Mouse (Mus musculus) limb, embryonic 11.5 days (tissue): ENCODE measurements around the gene Hexdc. TPM values are rescaled to one million over a fixed set of nuclear protein-coding genes. Genes with fewer than 3 reads are reported as not detected.

Experiments
- ATAC-seq: fragments of 200-750 bp; cut with Nextera tagmentation; 2 replicates; pipeline ENCODE4 v1.8.0; 2017; ENCODE audit warnings: low read depth; ENCODE audit not compliant: insufficient number of reproducible peaks, low FRiP score, low TSS enrichment
- DNase-seq: peaks from one replicate; pipeline ENCODE4 v3.0.0-alpha.2; 2015; ENCODE audit warnings: low spot score
- H3K27ac ChIP-seq: fragments of 300-500 bp; sonication (generic); replicated peaks from 2 replicates; pipeline ENCODE4 v1.5.1; 2014; ENCODE audit warnings: low read depth, mild to moderate bottlenecking, low read length
- H3K27me3 ChIP-seq: fragments of 300-500 bp; sonication (generic); 2 replicates; pipeline ENCODE4 v1.6.1; 2014; ENCODE audit warnings: mild to moderate bottlenecking, low read length, mixed read lengths; ENCODE audit not compliant: control insufficient read depth, insufficient read depth
- H3K36me3 ChIP-seq: fragments of 300-500 bp; sonication (generic); 2 replicates; pipeline ENCODE4 v1.6.1; 2014; ENCODE audit warnings: mild to moderate bottlenecking, low read length, moderate library complexity, mixed read lengths; ENCODE audit not compliant: control insufficient read depth, insufficient read depth
- H3K4me1 ChIP-seq: fragments of 300-500 bp; sonication (generic); 2 replicates; pipeline ENCODE4 v1.6.1; 2014; ENCODE audit warnings: low read length, mixed read lengths; ENCODE audit not compliant: control insufficient read depth, insufficient read depth
- H3K4me2 ChIP-seq: fragments of 300-500 bp; sonication (generic); 2 replicates; pipeline ENCODE4 v1.6.1; 2014; ENCODE audit warnings: low read depth, mild to moderate bottlenecking, moderate library complexity; ENCODE audit not compliant: severe bottlenecking
- H3K4me3 ChIP-seq: fragments of 300-500 bp; sonication (generic); 2 replicates; pipeline ENCODE4 v1.5.1; 2014; ENCODE audit warnings: low read depth, low read length
- H3K9ac ChIP-seq: fragments of 300-500 bp; sonication (generic); 2 replicates; pipeline ENCODE4 v1.6.1; 2014; ENCODE audit warnings: mild to moderate bottlenecking, low read length
- H3K9me3 ChIP-seq: fragments of 300-500 bp; sonication (generic); 2 replicates; pipeline ENCODE4 v1.6.1; 2016; ENCODE audit warnings: low read length; ENCODE audit not compliant: control insufficient read depth
- WGBS: fragments of 180-500 bp; shearing (Covaris S2); extraction: QIAGEN DNeasy Blood & Tissue Kit; methylation state at CpG from one replicate; pipeline ENCODE4 v1.1.7; 2014; 5-methylcytosine and 5-hydroxymethylcytosine counted together
- polyA plus RNA-seq: library from polyadenylated mRNA; unstranded; fragments of >200 nt; fragmentation: Nextera tagmentation; extraction: Ambion mirVana; gene quantifications from 2 replicates; pipeline ENCODE4 v1.2.1, GENCODE M21; 2014

Gene Hexdc
- polyA plus RNA-seq, 1 experiment from 2014 or later: 6.6 TPM

DNA sequence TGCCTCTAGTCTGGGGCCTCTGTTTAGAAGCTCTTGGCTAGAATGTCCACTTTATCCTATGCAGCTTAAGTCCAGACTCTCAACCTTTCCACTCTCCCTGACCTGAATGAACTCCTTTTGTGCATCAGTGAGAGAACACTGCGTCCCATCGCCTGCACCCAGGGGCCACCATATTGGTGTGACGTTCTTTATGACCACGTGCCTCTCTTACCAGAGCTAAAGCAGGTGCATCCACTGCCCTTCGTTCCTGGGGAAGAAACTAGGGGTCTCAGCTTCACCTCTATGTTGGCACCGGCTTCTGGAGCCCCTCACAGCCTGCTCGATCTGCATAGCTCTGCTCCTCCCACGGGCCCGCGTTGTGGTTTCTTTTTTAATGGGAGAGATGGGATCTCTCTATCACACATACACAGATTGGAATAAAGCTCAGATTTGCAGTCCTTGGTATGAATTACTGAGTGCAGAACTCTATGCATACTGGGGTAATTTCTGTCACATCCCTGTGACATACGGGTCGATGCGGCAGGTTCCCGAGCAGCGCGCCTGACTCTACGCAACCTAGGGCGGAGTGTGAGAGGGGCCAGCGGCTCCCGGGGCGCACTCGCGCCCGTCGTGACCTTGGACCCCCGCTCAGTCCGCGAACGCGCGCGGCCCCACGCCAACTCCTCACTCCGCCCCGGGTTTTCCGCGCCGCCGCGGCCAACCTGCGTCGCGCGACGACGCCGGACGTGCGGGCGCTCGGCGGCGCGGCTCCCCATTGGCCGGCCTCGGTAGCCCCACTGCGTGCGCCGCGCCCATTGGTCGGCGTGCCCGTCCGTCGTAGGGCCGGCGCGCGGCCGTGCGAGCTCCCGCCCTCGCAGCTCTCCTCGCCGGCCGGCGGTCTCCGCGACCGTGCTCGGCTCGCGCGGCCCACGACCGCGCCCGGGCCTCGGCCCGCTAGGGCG lies 55.2 kb downstream of the Hexdc start, which contains the start of gene Foxk2:
Gene Foxk2, plus strand, starts transcription at position 831 of the 941 bp plus-strand sequence.
- DNase-seq (peak; percentile 89), ATAC-seq (peak; percentile 95)
- under 1% methylated on average over 83 of the region's 91 CpGs for whole genome bisulfite sequencing
- peak within 1 kb of the TSS; percentile 98 for H3K4me3 ChIP-seq
- peaks cover 2% of the 10 kb centered on the region; the same call in 1 of the 2 replicates for H3K4me1 ChIP-seq
- peak within 1 kb of the TSS; percentile 67; the same call in 1 of the 2 replicates for H3K27ac ChIP-seq
- no peaks in the 10 kb centered on the region for H3K27me3 ChIP-seq
- no peaks in the 10 kb centered on the region for H3K9me3 ChIP-seq
- peak within 1 kb of the TSS; percentile 79 for H3K4me2 ChIP-seq
- peaks cover 5% of the 10 kb centered on the region; the same call in 1 of the 2 replicates for H3K36me3 ChIP-seq
- H3K9ac ChIP-seq: peak within 1 kb of the TSS; percentile 96

DNA sequence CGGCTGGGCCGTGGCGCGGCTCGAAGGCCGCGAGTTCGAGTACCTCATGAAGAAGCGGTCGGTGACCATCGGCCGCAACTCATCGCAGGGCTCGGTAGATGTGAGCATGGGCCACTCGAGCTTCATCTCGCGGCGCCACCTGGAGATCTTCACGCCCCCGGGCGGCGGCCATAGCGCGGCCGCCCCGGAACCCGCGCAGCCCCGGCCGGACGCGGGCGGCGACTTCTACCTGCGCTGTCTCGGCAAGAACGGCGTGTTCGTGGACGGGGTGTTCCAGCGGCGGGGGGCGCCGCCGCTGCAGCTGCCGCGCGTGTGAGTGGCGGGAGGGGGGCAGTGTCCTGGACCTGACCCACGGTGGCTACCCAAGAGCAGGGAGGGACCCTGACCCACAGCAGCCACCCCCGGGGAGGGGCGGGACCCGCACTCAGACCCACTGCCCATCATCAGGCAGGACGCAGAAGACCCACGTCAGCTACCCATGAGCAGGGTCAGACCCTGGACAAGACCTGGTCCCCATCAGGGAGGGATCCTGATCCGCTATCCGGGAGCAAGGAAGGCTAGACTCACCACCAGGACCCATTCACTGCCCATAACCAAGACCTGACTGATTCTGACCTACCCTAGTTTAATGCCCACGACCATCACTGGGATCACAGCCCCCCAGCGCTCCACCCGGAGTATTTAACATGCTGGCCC lies 56.1 kb downstream of the Hexdc start:
- Histone ChIP-seq H3K4me3 (peak overlapping the region; percentile 98), H3K27me3 (no peaks in the 10 kb centered on the region), H3K27ac (peak overlapping the region; percentile 59; the same call in 1 of the 2 replicates), H3K9me3 (no peaks in the 10 kb centered on the region), H3K36me3 (peaks cover 5% of the 10 kb centered on the region; the same call in 1 of the 2 replicates), H3K9ac (peak overlapping the region; percentile 96), H3K4me1 (peaks cover 2% of the 10 kb centered on the region; the same call in 1 of the 2 replicates), H3K4me2 (peak overlapping the region; percentile 73)
- WGBS: under 1% methylated on average over 57 of the region's 60 CpGs
- ATAC-seq: 0 out of 2 replicates have a peak, but pooled peaks have one; percentile 42
- peak; percentile 52 for DNase-seq

DNA sequence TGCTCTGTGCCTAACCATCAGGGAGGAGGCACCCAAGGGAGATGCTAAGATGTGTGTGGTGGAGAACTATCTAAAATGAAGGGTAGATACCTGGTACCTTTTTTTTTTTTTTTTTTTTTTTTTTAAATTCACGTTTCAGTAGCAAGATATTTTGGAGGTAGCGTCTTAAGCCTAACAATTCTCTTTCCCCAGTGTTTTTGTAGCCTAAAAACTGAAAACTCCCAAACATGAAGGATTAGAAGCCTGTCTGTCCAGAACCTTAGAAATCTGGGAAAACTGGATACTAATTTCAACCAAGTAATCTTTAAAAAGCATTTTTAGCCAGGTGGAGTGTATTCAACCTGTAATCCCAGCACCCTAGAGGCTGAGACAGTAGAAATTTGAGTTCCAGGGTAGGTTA lies 56.8 kb downstream of the Hexdc start:
- WGBS: 52% methylated on average over 2 of the region's 2 CpGs

More for the DNA sequence above, 56.8 kb downstream of the Hexdc start:
- Histone ChIP-seq H3K9ac (peak overlapping the region; percentile 96), H3K4me1 (peaks cover 2% of the 10 kb centered on the region; the same call in 1 of the 2 replicates), H3K27ac (no peak overlapping the region), H3K36me3 (peaks cover 5% of the 10 kb centered on the region; the same call in 1 of the 2 replicates), H3K9me3 (no peaks in the 10 kb centered on the region), H3K4me2 (peak overlapping the region; percentile 73), H3K27me3 (no peaks in the 10 kb centered on the region), H3K4me3 (peak overlapping the region; percentile 98)
- DNase-seq (no peak), ATAC-seq (no peak)

Other genes with a start within 250 kb of the Hexdc start
- gene Csnk1d, start 213.1 kb upstream of the Hexdc start, polyA plus RNA-seq: 67.1 and 84.5 TPM in 2 replicates
- gene Cd7, start 165.0 kb upstream of the Hexdc start, polyA plus RNA-seq: 0.47 TPM in 1 of 2 replicates, not detected in the other
- gene Sectm1b, start 140.9 kb upstream of the Hexdc start, polyA plus RNA-seq: not detected in 2 replicates
- gene Sectm1a, start 123.2 kb upstream of the Hexdc start, polyA plus RNA-seq: not detected in 2 replicates
- not detected in 2 replicates for gene Tex19.2, start 85.8 kb upstream of the Hexdc start, polyA plus RNA-seq
- gene Tex19.1, start 58.3 kb upstream of the Hexdc start, polyA plus RNA-seq: 0.21 TPM in 1 of 2 replicates, not detected in the other
- gene Uts2r, start 44.2 kb upstream of the Hexdc start, polyA plus RNA-seq: 0.14 TPM in 1 of 2 replicates, not detected in the other
- gene Ogfod3, start 278 bp downstream of the Hexdc start, polyA plus RNA-seq: 13.4 and 15.3 TPM in 2 replicates
- 35.0 and 36.7 TPM in 2 replicates for gene Cybc1, start 24.9 kb downstream of the Hexdc start, polyA plus RNA-seq
- 60.1 and 68.8 TPM in 2 replicates for gene Narf, start 32.8 kb downstream of the Hexdc start, polyA plus RNA-seq
- 13.6 and 16.1 TPM in 2 replicates for gene Foxk2, start 55.6 kb downstream of the Hexdc start, polyA plus RNA-seq
- 110 and 116 TPM in 2 replicates for gene Wdr45b, start 150.0 kb downstream of the Hexdc start, polyA plus RNA-seq
- gene Rab40b, start 183.8 kb downstream of the Hexdc start, polyA plus RNA-seq: 2.5 and 3.3 TPM in 2 replicates
- 7.8 and 8.3 TPM in 2 replicates for gene Fn3krp, start 217.0 kb downstream of the Hexdc start, polyA plus RNA-seq
- gene Fn3k, start 230.5 kb downstream of the Hexdc start, polyA plus RNA-seq: 0.45 and 0.55 TPM in 2 replicates
- 35.4 and 36.3 TPM in 2 replicates for gene Tbcd, start 247.5 kb downstream of the Hexdc start, polyA plus RNA-seq